In genomic region chr11:30177145-30177840, GRCm38 (mm10) we compare ENCODE assay signal across 16 mouse cellular contexts.
A peak's percentile ranks its signal among the peaks of the same experiment; 100 is the strongest.
DNase-seq lines count a peak whose midpoint lies in the region; ATAC-seq and TF ChIP-seq lines count a peak whose summit lies in the region.
"Had no signal": no experiment of that assay in that cellular context is flagged by ENCODE, and none has a peak within 500 bp of the region (broad histone marks: within the 10 kb centered on the region; RNA-seq: fewer than 3 reads in every experiment).

No protein-coding gene starts in this region.

- H3K36me3 ChIP-seq in lung, postnatal 0 days (ENCODE audit: insufficient read depth, low read length): no peaks in the 10 kb centered on the region
- no peaks in the 10 kb centered on the region for H3K36me3 ChIP-seq in kidney, embryonic 16.5 days (ENCODE audit: insufficient read depth, low read length)
- no peaks in the 10 kb centered on the region for H3K36me3 ChIP-seq in midbrain, embryonic 14.5 days (ENCODE audit: control insufficient read depth, insufficient read depth, low read length)
- no peaks in the 10 kb centered on the region for H3K36me3 ChIP-seq in forebrain, embryonic 16.5 days (ENCODE audit: control insufficient read depth, insufficient read depth)
- H3K36me3 ChIP-seq: embryonic facial prominence, embryonic 12.5 days; limb, embryonic 12.5 days; liver, embryonic 15.5 days; stomach, embryonic 15.5 days had no signal

- no peaks in the 10 kb centered on the region for H3K9me3 ChIP-seq in lung, postnatal 0 days (ENCODE audit: low read length)
- H3K9me3 ChIP-seq in kidney, embryonic 16.5 days (ENCODE audit: low read length): no peaks in the 10 kb centered on the region
- no peaks in the 10 kb centered on the region for H3K9me3 ChIP-seq in midbrain, embryonic 14.5 days (ENCODE audit: control insufficient read depth, low read length)
- H3K9me3 ChIP-seq in forebrain, embryonic 16.5 days (ENCODE audit: control insufficient read depth, low read length): no peaks in the 10 kb centered on the region
- H3K9me3 ChIP-seq: embryonic facial prominence, embryonic 12.5 days; limb, embryonic 12.5 days; liver, embryonic 15.5 days; stomach, embryonic 15.5 days had no signal

- H3K4me3 ChIP-seq in lung, postnatal 0 days (ENCODE audit: low read depth, low read length): no peak overlapping the region
- H3K4me3 ChIP-seq in kidney, embryonic 16.5 days (ENCODE audit: low read length): no peak overlapping the region
- no peak overlapping the region for H3K4me3 ChIP-seq in midbrain, embryonic 14.5 days (replicated peaks; ENCODE audit: low read depth, low read length)
- H3K4me3 ChIP-seq in layer of hippocampus, adult 2 months: no peak overlapping the region
- H3K4me3 ChIP-seq in forebrain, embryonic 16.5 days (replicated peaks; ENCODE audit: low read length): no peak overlapping the region
- H3K4me3 ChIP-seq: embryonic facial prominence, embryonic 12.5 days; limb, embryonic 12.5 days; liver, embryonic 15.5 days; stomach, embryonic 15.5 days had no signal

- DNase-seq in lung, postnatal 0 days (ENCODE audit: low spot score): no peak
- DNase-seq in lung, postnatal 14 days: no peak
- no peak for DNase-seq in midbrain, embryonic 14.5 days
- DNase-seq in layer of hippocampus, adult 2 months (ENCODE audit: low spot score in 2 of 2): no peak
- DNase-seq: cerebellum, postnatal 25 days; thymus, postnatal 36 days had no signal

- peaks cover 13% of the 10 kb centered on the region for H3K4me1 ChIP-seq in lung, postnatal 0 days (ENCODE audit: insufficient read depth, low read depth, low read length)
- peaks cover 31% of the 10 kb centered on the region for H3K4me1 ChIP-seq in kidney, embryonic 16.5 days (ENCODE audit: insufficient read depth, low read length)
- no peaks in the 10 kb centered on the region for H3K4me1 ChIP-seq in midbrain, embryonic 14.5 days (ENCODE audit: control insufficient read depth, insufficient read depth, low read length)
- peaks cover 8% of the 10 kb centered on the region; the same call in 1 of the 2 replicates for H3K4me1 ChIP-seq in forebrain, embryonic 16.5 days (replicated peaks; ENCODE audit: control insufficient read depth, insufficient read depth, low read length)
- H3K4me1 ChIP-seq: embryonic facial prominence, embryonic 12.5 days had no signal

- no peaks in the 10 kb centered on the region for H3K27me3 ChIP-seq in lung, postnatal 0 days (replicated peaks; ENCODE audit: insufficient read depth, low read length)
- no peaks in the 10 kb centered on the region for H3K27me3 ChIP-seq in kidney, embryonic 16.5 days (ENCODE audit: insufficient read depth, low read length)
- no peaks in the 10 kb centered on the region for H3K27me3 ChIP-seq in midbrain, embryonic 14.5 days (ENCODE audit: control insufficient read depth, insufficient read depth, low read length)
- H3K27me3 ChIP-seq in forebrain, embryonic 16.5 days (replicated peaks; ENCODE audit: control insufficient read depth, insufficient read depth, low read length): no peaks in the 10 kb centered on the region
- H3K27me3 ChIP-seq: embryonic facial prominence, embryonic 12.5 days; limb, embryonic 12.5 days; liver, embryonic 15.5 days; Patski; stomach, embryonic 15.5 days had no signal

- WGBS in lung, postnatal 0 days: 37% methylated on average over 5 of the region's 5 CpGs
- 33% methylated on average over 5 of the region's 5 CpGs for WGBS in kidney, embryonic 16.5 days
- 36% methylated on average over 5 of the region's 5 CpGs for WGBS in midbrain, embryonic 14.5 days
- 25% methylated on average over 5 of the region's 5 CpGs for WGBS in forebrain, embryonic 16.5 days

- no peak overlapping the region for H3K27ac ChIP-seq in lung, postnatal 0 days (ENCODE audit: low read length)
- H3K27ac ChIP-seq in kidney, embryonic 16.5 days (ENCODE audit: low read length): peak overlapping the region; percentile 48
- H3K27ac ChIP-seq in midbrain, embryonic 14.5 days (replicated peaks; ENCODE audit: low read depth, low read length): no peak overlapping the region
- H3K27ac ChIP-seq in layer of hippocampus, adult 2 months: no peak overlapping the region
- H3K27ac ChIP-seq in forebrain, embryonic 16.5 days (ENCODE audit: low read length): no peak overlapping the region
- H3K27ac ChIP-seq: embryonic facial prominence, embryonic 12.5 days; liver, embryonic 15.5 days; macrophage; stomach, embryonic 15.5 days had no signal

- H3K9ac ChIP-seq in lung, postnatal 0 days (replicated peaks; ENCODE audit: low read depth): no peak overlapping the region
- H3K9ac ChIP-seq in kidney, embryonic 16.5 days (replicated peaks; ENCODE audit: low read length): no peak overlapping the region
- H3K9ac ChIP-seq in midbrain, embryonic 14.5 days (replicated peaks; ENCODE audit: low read length): no peak overlapping the region
- H3K9ac ChIP-seq in forebrain, embryonic 16.5 days (replicated peaks; ENCODE audit: low read depth, low read length): no peak overlapping the region
- H3K9ac ChIP-seq: embryonic facial prominence, embryonic 12.5 days; limb, embryonic 12.5 days; liver, embryonic 15.5 days; stomach, embryonic 15.5 days had no signal

- no peak overlapping the region for H3K4me2 ChIP-seq in lung, postnatal 0 days (replicated peaks; ENCODE audit: low read depth, low read length)
- 0 out of 2 replicates have a peak overlapping the region, but pooled peaks have one; percentile 9 for H3K4me2 ChIP-seq in kidney, embryonic 16.5 days (replicated peaks; ENCODE audit: low read depth, low read length)
- no peak overlapping the region for H3K4me2 ChIP-seq in midbrain, embryonic 14.5 days (ENCODE audit: low read length)
- H3K4me2 ChIP-seq in forebrain, embryonic 16.5 days (ENCODE audit: low read length): no peak overlapping the region
- H3K4me2 ChIP-seq: embryonic facial prominence, embryonic 12.5 days; limb, embryonic 12.5 days; liver, embryonic 15.5 days; stomach, embryonic 15.5 days had no signal

- TF ChIP-seq EP300 in lung, postnatal 0 days (IDR thresholded peaks at IDR 0.05): no peak

- ATAC-seq in lung, postnatal 0 days: peak; percentile 19; the same call in 1 of the 2 replicates
- peak; percentile 12 for ATAC-seq in inflammation-experienced regulatory T-cells, adult 6 months
- ATAC-seq in kidney, embryonic 16.5 days (ENCODE audit: low FRiP score, low TSS enrichment): peak; percentile 64; the same call in 1 of the 2 replicates
- ATAC-seq in midbrain, embryonic 14.5 days (ENCODE audit: low FRiP score, low TSS enrichment): no peak
- ATAC-seq in forebrain, embryonic 16.5 days: no peak
- ATAC-seq: hindbrain, embryonic 16.5 days; Patski had no signal

- no peak for TF ChIP-seq CTCF in lung, postnatal 0 days (IDR thresholded peaks at IDR 0.05)
- TF ChIP-seq CTCF in layer of hippocampus, adult 2 months (conservative IDR thresholded peaks at IDR 0.05): no peak

Comparison
In these comparisons a context has a peak if more than half of its experiments do, and no peak if none do; other contexts are left out.
1. ATAC-seq: peak in lung, postnatal 0 days (single experiment), inflammation-experienced regulatory T-cells, adult 6 months (single experiment) and kidney, embryonic 16.5 days (single experiment); none in midbrain, embryonic 14.5 days (single experiment) and forebrain, embryonic 16.5 days (single experiment).